Mouse (Mus musculus) liver, embryonic 11.5 days (tissue): ENCODE results near the gene Id3. TPM values are rescaled to one million over a fixed set of nuclear protein-coding genes. Genes with fewer than 3 reads are reported as not detected.

ENCODE experiments used
- ATAC-seq: fragments of 200-750 bp; cut with Nextera tagmentation; replicated peaks from 2 replicates; pipeline ENCODE4 v1.8.0; 2017; ENCODE audit warnings: moderate number of reproducible peaks, mild to moderate bottlenecking, moderate TSS enrichment, moderate library complexity; ENCODE audit not compliant: low FRiP score
- DNase-seq: peaks from one replicate; pipeline ENCODE4 v3.0.0-alpha.2; 2017; ENCODE audit warnings: low spot score
- H3K27ac ChIP-seq: fragments of 300-500 bp; sonication (generic); 2 replicates; pipeline ENCODE4 v1.5.1; 2014; ENCODE audit warnings: mild to moderate bottlenecking, low read depth, low read length, control low read depth
- H3K27me3 ChIP-seq: fragments of 300-500 bp; sonication (generic); replicated peaks from 2 replicates; pipeline ENCODE4 v1.6.1; 2014; ENCODE audit warnings: low read length, mixed read lengths; ENCODE audit not compliant: control insufficient read depth, insufficient read depth
- H3K36me3 ChIP-seq: fragments of 300-500 bp; sonication (generic); 2 replicates; pipeline ENCODE4 v1.6.1; 2014; ENCODE audit warnings: mild to moderate bottlenecking, low read length, moderate library complexity, mixed read lengths; ENCODE audit not compliant: control insufficient read depth, insufficient read depth
- H3K4me1 ChIP-seq: fragments of 300-500 bp; sonication (generic); replicated peaks from 2 replicates; pipeline ENCODE4 v1.6.1; 2014; ENCODE audit warnings: low read length, mixed read lengths; ENCODE audit not compliant: control insufficient read depth, insufficient read depth
- H3K4me2 ChIP-seq: fragments of 300-500 bp; sonication (generic); 2 replicates; pipeline ENCODE4 v1.6.1; 2014; ENCODE audit warnings: mild to moderate bottlenecking, control low read depth, moderate library complexity
- H3K4me3 ChIP-seq: fragments of 300-500 bp; sonication (generic); 2 replicates; pipeline ENCODE4 v1.5.1; 2014; ENCODE audit warnings: low read depth, low read length, control low read depth
- H3K9ac ChIP-seq: fragments of 300-500 bp; sonication (generic); 2 replicates; pipeline ENCODE4 v1.6.1; 2014; ENCODE audit warnings: low read depth, low read length, control low read depth
- H3K9me3 ChIP-seq: fragments of 300-500 bp; sonication (generic); 2 replicates; pipeline ENCODE4 v1.6.1; 2016; ENCODE audit warnings: low read length, inconsistent platforms, mixed read lengths; ENCODE audit not compliant: control insufficient read depth
- WGBS: fragments of 180-500 bp; shearing (Covaris S2); extraction: QIAGEN DNeasy Blood & Tissue Kit; methylation state at CpG from one replicate; pipeline ENCODE4 v1.1.7; 2014; 5-methylcytosine and 5-hydroxymethylcytosine counted together
- polyA plus RNA-seq: library from polyadenylated mRNA; unstranded; fragments of >200 nt; fragmentation: Nextera tagmentation; extraction: Ambion mirVana; gene quantifications from 2 replicates; pipeline ENCODE4 v1.2.1, GENCODE M21; 2014

The Id3 gene
- polyA plus RNA-seq, 1 experiment from 2014 or later: 200 TPM

DNA sequence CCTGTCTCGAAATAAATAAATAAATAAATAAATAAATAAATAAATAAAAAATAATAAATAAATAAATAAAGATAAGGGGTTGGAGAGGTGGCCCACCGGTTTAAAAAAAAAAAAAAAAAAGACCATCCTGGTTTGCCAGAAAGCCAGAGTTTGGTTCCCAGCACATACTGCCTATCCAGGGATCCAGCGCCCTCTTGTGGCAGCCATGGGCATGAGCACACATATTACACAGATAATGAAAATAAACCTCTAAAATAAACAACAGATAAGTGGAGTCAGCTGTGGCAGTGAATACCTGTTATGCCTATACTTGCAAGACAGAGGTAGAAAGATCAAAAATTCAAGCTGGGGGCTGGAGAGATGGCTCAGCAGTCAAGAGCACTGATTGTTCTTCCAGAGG, 6.4 kb downstream of the Id3 start:
- Histone ChIP-seq H3K9me3 (no peaks in the 10 kb centered on the region), H3K27me3 (peaks cover 38% of the 10 kb centered on the region), H3K27ac (no peak overlapping the region), H3K4me1 (peaks cover 21% of the 10 kb centered on the region), H3K4me3 (no peak overlapping the region), H3K4me2 (no peak overlapping the region), H3K9ac (no peak overlapping the region), H3K36me3 (no peaks in the 10 kb centered on the region)
- no peak for ATAC-seq
- no peak for DNase-seq
- 31% methylated on average over 3 of the region's 3 CpGs for WGBS

DNA sequence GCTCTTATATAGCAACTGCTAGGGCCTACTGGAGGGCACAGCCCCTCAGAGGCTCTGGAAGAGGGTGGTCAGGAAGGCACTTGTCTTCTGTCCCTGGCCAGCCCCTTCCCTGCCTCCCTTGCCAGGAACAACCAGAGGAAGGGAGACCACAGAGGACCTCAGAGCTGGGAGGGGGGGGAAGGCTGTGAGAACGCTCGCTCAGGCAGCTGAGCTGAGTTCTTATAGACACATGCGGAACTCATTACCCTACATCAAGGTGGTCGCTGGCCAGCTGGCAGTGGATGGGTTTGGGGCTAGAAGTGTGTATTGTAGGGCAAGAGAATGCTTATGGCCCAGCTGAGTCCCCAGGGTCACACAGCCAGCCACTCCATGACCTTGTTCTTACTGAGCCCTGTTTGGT, 7.3 kb downstream of the Id3 start:
- ATAC-seq (no peak), DNase-seq (no peak)
- no peak overlapping the region for H3K27ac ChIP-seq
- no peak overlapping the region for H3K9ac ChIP-seq
- no peaks in the 10 kb centered on the region for H3K9me3 ChIP-seq
- H3K4me3 ChIP-seq: no peak overlapping the region
- peaks cover 29% of the 10 kb centered on the region for H3K27me3 ChIP-seq
- H3K36me3 ChIP-seq: no peaks in the 10 kb centered on the region
- H3K4me2 ChIP-seq: no peak overlapping the region
- peaks cover 19% of the 10 kb centered on the region for H3K4me1 ChIP-seq
- 62% methylated on average over 4 of the region's 4 CpGs for WGBS

DNA sequence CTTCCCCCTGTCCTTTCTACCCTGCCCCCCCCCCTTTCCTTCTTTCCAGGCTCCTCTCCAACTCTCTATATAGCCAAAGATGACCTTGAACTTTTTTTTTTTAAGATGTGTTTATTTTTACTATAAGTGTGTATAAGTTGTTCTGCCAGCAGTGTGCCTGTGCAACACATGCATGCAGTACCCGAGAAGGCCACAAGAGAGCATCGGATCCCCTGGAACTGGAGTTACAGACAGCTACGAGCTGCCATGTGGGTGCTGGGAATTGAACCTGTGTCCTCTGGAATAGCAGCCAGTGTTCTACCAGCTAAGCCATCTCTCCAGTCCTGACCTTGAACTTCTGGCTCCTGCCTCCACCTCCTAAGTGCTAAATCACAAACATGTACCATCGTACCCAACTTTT, 9.5 kb downstream of the Id3 start:
- DNase-seq (no peak), ATAC-seq (no peak)
- Histone ChIP-seq H3K9me3 (no peaks in the 10 kb centered on the region), H3K27me3 (peaks cover 9% of the 10 kb centered on the region), H3K27ac (no peak overlapping the region), H3K36me3 (no peaks in the 10 kb centered on the region), H3K4me3 (no peak overlapping the region), H3K4me1 (peaks cover 5% of the 10 kb centered on the region), H3K9ac (no peak overlapping the region), H3K4me2 (no peak overlapping the region)
- WGBS: 83% methylated on average over 4 of the region's 4 CpGs

DNA sequence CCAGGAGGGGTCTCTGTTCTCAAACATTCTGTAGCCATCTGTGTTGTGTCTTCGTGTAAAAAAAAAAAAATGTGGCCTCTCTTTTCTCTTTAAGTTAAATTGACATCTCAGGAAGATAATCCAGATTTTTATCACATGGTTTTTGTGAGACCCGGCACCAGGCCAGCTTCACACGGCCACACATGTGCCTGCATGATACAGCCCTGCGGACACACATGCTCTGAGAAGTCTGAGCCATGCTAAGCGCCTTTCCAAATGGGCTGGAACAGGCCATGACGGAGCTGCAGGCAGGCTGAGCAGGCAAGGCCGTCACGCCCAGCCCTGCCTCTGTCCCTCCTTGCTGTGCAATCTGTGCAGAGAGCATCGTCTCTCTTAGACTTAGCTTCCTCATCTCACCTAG, 11.2 kb downstream of the Id3 start:
- Histone ChIP-seq H3K4me3 (no peak overlapping the region), H3K27me3 (no peaks in the 10 kb centered on the region; the same call in 1 of the 2 replicates), H3K9ac (no peak overlapping the region), H3K9me3 (no peaks in the 10 kb centered on the region), H3K4me2 (no peak overlapping the region), H3K4me1 (no peaks in the 10 kb centered on the region; the same call in 1 of the 2 replicates), H3K36me3 (no peaks in the 10 kb centered on the region), H3K27ac (no peak overlapping the region)
- DNase-seq: no peak
- WGBS: 59% methylated on average over 9 of the region's 9 CpGs
- no peak for ATAC-seq

DNA sequence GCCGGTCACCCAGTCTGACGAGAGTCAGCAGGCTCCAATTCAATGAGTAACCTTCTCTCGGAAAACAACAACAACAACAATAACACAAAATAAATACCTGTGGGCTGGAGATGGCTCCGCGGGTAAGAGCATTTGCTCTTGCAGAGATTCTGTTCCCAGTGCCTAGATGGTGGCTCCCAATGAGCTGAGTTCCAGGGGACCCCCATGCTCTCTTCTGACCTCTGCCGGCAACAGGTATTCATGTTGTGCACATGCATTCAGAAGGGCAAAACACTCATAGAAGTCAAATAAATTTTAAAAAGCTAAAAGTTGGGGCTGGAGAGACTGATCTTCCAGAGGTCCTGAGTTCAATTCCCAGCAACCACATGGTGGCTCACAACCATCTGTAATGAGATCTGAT, 15.2 kb downstream of the Id3 start:
- no peak overlapping the region for H3K4me2 ChIP-seq
- 72% methylated on average over 6 of the region's 6 CpGs for WGBS
- peaks cover 4% of the 10 kb centered on the region for H3K4me1 ChIP-seq
- H3K9me3 ChIP-seq: no peaks in the 10 kb centered on the region
- H3K27ac ChIP-seq: no peak overlapping the region
- no peaks in the 10 kb centered on the region for H3K36me3 ChIP-seq
- no peak overlapping the region for H3K4me3 ChIP-seq
- no peaks in the 10 kb centered on the region for H3K27me3 ChIP-seq
- H3K9ac ChIP-seq: no peak overlapping the region
- ATAC-seq (no peak), DNase-seq (no peak)

DNA sequence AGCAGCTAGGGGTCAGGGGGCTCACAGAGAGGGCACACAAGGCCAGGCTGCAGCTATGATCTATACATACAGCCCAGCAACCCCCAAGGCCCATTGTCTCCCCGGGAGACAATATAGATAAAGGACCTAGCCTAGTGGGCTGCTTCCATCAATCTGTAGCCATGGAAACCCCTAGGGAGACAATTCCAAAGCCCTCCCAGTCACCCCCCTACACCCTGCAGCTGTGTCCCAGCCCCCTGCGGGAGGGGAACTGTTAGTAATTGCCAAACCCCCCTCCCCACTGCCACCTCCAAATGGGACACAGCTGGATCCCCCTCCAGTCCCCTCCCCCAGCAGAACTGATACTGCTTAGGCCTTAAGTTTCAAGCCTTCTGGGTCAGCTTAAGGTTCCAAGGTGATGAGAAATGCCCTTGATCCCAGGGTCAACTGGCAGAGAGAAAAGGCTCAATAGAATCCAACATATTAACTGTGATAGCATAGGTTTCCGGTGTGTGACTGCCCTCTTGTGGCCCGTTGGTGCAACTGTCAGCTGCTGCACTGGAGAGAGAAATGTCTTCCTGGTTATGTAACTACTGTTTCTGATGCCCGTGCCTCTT, 16.6 kb downstream of the Id3 start:
- H3K9ac ChIP-seq: no peak overlapping the region
- H3K4me1 ChIP-seq: peaks cover 4% of the 10 kb centered on the region
- H3K27ac ChIP-seq: no peak overlapping the region
- peak; percentile 54; the same call in 1 of the 2 replicates for ATAC-seq
- no peaks in the 10 kb centered on the region for H3K27me3 ChIP-seq
- 15% methylated on average over 5 of the region's 5 CpGs for WGBS
- H3K9me3 ChIP-seq: no peaks in the 10 kb centered on the region
- peak overlapping the region; percentile 34; the same call in 1 of the 2 replicates for H3K4me2 ChIP-seq
- H3K36me3 ChIP-seq: no peaks in the 10 kb centered on the region
- DNase-seq: peak; percentile 78
- no peak overlapping the region for H3K4me3 ChIP-seq

DNA sequence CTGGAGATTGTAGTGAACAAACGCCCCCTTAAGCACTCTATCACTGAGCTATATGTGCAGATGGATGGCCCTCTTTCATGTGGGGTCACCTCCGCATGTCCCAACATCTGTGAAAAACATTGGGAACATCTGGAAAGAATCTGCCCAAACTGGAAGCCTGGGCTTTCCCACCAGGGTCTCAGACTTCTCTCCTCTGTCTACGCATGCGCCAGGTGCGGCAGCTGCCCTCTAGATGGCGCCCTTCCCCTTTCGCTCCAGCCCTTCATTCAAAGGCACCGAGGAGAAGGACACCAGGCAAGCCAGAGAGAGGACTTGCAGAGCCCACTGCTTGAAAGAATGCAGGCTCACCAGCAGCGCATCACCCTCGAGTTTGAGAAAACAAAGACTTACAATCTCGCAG, 20.2 kb downstream of the Id3 start:
- no peak overlapping the region for H3K9ac ChIP-seq
- no peaks in the 10 kb centered on the region for H3K9me3 ChIP-seq
- ATAC-seq: peak; percentile 73; the same call in 1 of the 2 replicates

DNA sequence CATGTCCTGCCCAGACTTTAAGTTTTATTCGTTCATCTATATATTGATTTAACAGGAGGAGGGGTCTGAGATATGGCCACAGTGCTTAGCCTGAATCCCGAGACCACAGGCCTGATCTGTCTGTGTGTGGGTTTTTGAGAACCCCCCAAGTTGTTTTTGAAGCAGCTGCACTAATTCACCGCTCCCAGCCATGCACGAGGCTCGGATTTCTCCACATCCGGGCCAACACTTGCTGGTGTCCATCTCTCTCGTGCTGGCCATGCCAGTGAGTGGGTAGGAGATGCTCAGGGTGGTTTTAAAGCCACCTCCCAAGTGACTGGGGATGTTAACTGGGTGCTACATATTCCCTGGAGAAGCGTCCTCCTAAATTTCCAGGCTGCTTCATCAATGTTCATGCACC, 21.7 kb downstream of the Id3 start:
- Histone ChIP-seq H3K4me1 (no peaks in the 10 kb centered on the region; the same call in 1 of the 2 replicates), H3K4me2 (no peak overlapping the region), H3K9ac (no peak overlapping the region), H3K9me3 (no peaks in the 10 kb centered on the region), H3K27ac (no peak overlapping the region), H3K4me3 (no peak overlapping the region), H3K36me3 (no peaks in the 10 kb centered on the region), H3K27me3 (no peaks in the 10 kb centered on the region)
- 83% methylated on average over 8 of the region's 8 CpGs for WGBS
- ATAC-seq (no peak), DNase-seq (no peak)

More for the DNA sequence above, 20.2 kb downstream of the Id3 start:
- Histone ChIP-seq H3K27me3 (no peaks in the 10 kb centered on the region), H3K4me1 (peaks cover 4% of the 10 kb centered on the region), H3K4me3 (no peak overlapping the region), H3K36me3 (no peaks in the 10 kb centered on the region), H3K27ac (no peak overlapping the region), H3K4me2 (no peak overlapping the region)
- peak; percentile 88 for DNase-seq
- 2% methylated on average over 11 of the region's 11 CpGs for WGBS

DNA sequence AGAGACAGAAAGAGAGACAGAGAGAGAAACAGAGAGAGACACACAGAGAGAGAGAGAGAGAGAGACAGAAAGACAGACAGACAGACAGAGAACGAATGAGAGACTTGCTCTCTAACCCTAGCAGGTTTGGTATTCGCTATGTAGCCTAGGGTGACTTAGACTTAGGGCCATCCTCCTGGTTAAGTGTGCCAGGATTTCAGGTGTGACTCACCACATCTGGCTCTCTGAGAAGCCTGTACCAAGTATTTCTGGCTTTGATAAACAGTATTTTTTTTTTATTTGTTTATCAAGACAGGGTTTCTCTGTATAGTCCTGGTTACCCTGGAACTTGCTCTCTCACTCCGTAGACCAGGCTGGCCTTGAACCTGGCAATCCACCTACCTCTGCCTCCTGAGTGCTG, 24.4 kb downstream of the Id3 start:
- Histone ChIP-seq H3K9ac (no peak overlapping the region), H3K27me3 (no peaks in the 10 kb centered on the region), H3K27ac (no peak overlapping the region), H3K9me3 (no peaks in the 10 kb centered on the region), H3K4me3 (no peak overlapping the region), H3K4me1 (no peaks in the 10 kb centered on the region), H3K4me2 (no peak overlapping the region), H3K36me3 (no peaks in the 10 kb centered on the region)
- no peak for ATAC-seq
- WGBS: 70% methylated on average over 3 of the region's 3 CpGs
- DNase-seq: no peak
